Mouse (Mus musculus) lung, postnatal 14 days (tissue): ENCODE measurements at regions not wholly inside any gene's neighbourhood (a gene's known extent, or its start where the extent isn't known, plus 50 kb on each side); places are given as distances from the start of the nearest gene placed in this dataset.
A peak's percentile ranks its signal among the peaks of the same experiment; 100 is the strongest.

Experiments used
- DNase-seq: peaks from one replicate; pipeline ENCODE4 v3.0.0; 2021

- no peak for DNase-seq
Observed at GRCm38 (mm10) chr14:106365624-106366118, 259.7 kb downstream of the Trim52 start.

GRCm38 (mm10) chr14:106373451-106373850 is 267.5 kb downstream of the Trim52 start:
- DNase-seq = no peak

- no peak for DNase-seq
Observed at GRCm38 (mm10) chr14:106379645-106380044, 273.6 kb downstream of the Trim52 start.

GRCm38 (mm10) chr14:106387671-106388070 is 281.7 kb downstream of the Trim52 start:
- DNase-seq = no peak

- DNase-seq = no peak
Observed at GRCm38 (mm10) chr14:106390546-106390945, 284.5 kb downstream of the Trim52 start.

GRCm38 (mm10) chr14:106393978-106394377 is 288.0 kb downstream of the Trim52 start:
- DNase-seq = no peak

- no peak for DNase-seq
Observed at GRCm38 (mm10) chr14:106412917-106413558, 307.0 kb downstream of the Trim52 start.

GRCm38 (mm10) chr14:106424714-106425113 is 318.7 kb downstream of the Trim52 start:
- peak; percentile 13 for DNase-seq

GRCm38 (mm10) chr14:106428594-106428993 is 322.6 kb downstream of the Trim52 start:
- DNase-seq = no peak

- peak; percentile 69 for DNase-seq
Observed at GRCm38 (mm10) chr14:106439282-106439681, 333.3 kb downstream of the Trim52 start.

- DNase-seq = no peak
Observed at GRCm38 (mm10) chr14:106489074-106489473, 383.1 kb downstream of the Trim52 start.

- no peak for DNase-seq
Observed at GRCm38 (mm10) chr14:106491389-106491788, 385.4 kb downstream of the Trim52 start.

GRCm38 (mm10) chr14:106500344-106501135 is 394.5 kb downstream of the Trim52 start:
- DNase-seq = peak; percentile 24

GRCm38 (mm10) chr14:106506921-106507320 is 400.9 kb downstream of the Trim52 start:
- no peak for DNase-seq

- no peak for DNase-seq
Observed at GRCm38 (mm10) chr14:106518552-106519358, 412.8 kb downstream of the Trim52 start.

- DNase-seq = peak; percentile 9
Observed at GRCm38 (mm10) chr14:106520808-106521207, 414.8 kb downstream of the Trim52 start.

GRCm38 (mm10) chr14:106550150-106550549 is 444.2 kb downstream of the Trim52 start:
- no peak for DNase-seq

GRCm38 (mm10) chr14:106579281-106579680 is 473.3 kb downstream of the Trim52 start:
- no peak for DNase-seq

GRCm38 (mm10) chr14:106581886-106582285 is 475.9 kb downstream of the Trim52 start:
- no peak for DNase-seq

- DNase-seq = no peak
Observed at GRCm38 (mm10) chr14:106593352-106593751, 487.4 kb downstream of the Trim52 start.

GRCm38 (mm10) chr14:106593980-106594379 is 488.0 kb downstream of the Trim52 start:
- DNase-seq = no peak

GRCm38 (mm10) chr14:106607041-106607440 is 501.0 kb downstream of the Trim52 start:
- no peak for DNase-seq

GRCm38 (mm10) chr14:106608341-106608927 is 502.4 kb downstream of the Trim52 start:
- no peak for DNase-seq
